Mouse (Mus musculus) cortical plate, adult 2 months (tissue): Measurements from ENCODE around the gene Ticrr.

Experiments
- CTCF ChIP-seq: fragments of 200-500 bp; IDR thresholded peaks from 2 replicates; pipeline ENCODE4 v1.5.1; 2011; ENCODE audit warnings: mild to moderate bottlenecking, control low read depth, low read length; ENCODE audit not compliant: insufficient read depth; ENCODE audit errors: extremely low read depth
- POLR2A ChIP-seq: fragments of 200-500 bp; IDR thresholded peaks from 2 replicates; pipeline ENCODE4 v1.6.1; 2011; ENCODE audit warnings: mild to moderate bottlenecking, low read length, control low read depth; ENCODE audit not compliant: insufficient read depth; ENCODE audit errors: extremely low read depth

- TF ChIP-seq CTCF (no peak), POLR2A (no peak)
Measured at GRCm38 (mm10) chr7:79670900-79671604, 11.1 kb downstream of the Ticrr start.
